Mouse (Mus musculus) heart, postnatal 0 days (tissue): ENCODE measurements at regions not wholly inside any gene's neighbourhood (a gene's known extent, or its start where the extent isn't known, plus 50 kb on each side); places are given as distances from the start of the nearest gene placed in this dataset.

ENCODE experiments used
- ATAC-seq: fragments of 200-750 bp; cut with Nextera tagmentation; 2 replicates; pipeline ENCODE4 v1.8.0; 2017; ENCODE audit warnings: low read depth, moderate number of reproducible peaks, moderate library complexity; ENCODE audit not compliant: insufficient read depth
- DNase-seq: peaks from one replicate; pipeline ENCODE4 v3.0.0-alpha.2; 2016; ENCODE audit warnings: low spot score
- H3K27ac ChIP-seq: fragments of 300-500 bp; sonication (generic); 2 replicates; pipeline ENCODE4 v1.5.1; 2014; ENCODE audit warnings: low read depth, mild to moderate bottlenecking
- H3K27me3 ChIP-seq: fragments of 300-500 bp; sonication (generic); 2 replicates; pipeline ENCODE4 v1.6.1; 2014; ENCODE audit warnings: low read length, mixed read lengths; ENCODE audit not compliant: control insufficient read depth, insufficient read depth
- H3K36me3 ChIP-seq: fragments of 300-500 bp; sonication (generic); replicated peaks from 2 replicates; pipeline ENCODE4 v1.6.1; 2014; ENCODE audit warnings: low read length, mixed read lengths; ENCODE audit not compliant: control insufficient read depth, insufficient read depth
- H3K4me1 ChIP-seq: fragments of 300-500 bp; sonication (generic); 2 replicates; pipeline ENCODE4 v1.6.1; 2014; ENCODE audit warnings: antibody characterized with exemption; ENCODE audit not compliant: control insufficient read depth, insufficient read depth
- H3K4me2 ChIP-seq: fragments of 300-500 bp; sonication (generic); 2 replicates; pipeline ENCODE4 v1.6.1; 2014; ENCODE audit warnings: low read depth, mild to moderate bottlenecking, low read length, moderate library complexity
- H3K4me3 ChIP-seq: fragments of 300-500 bp; sonication (generic); 2 replicates; pipeline ENCODE4 v1.5.1; 2014; ENCODE audit warnings: low read depth, low read length
- H3K9ac ChIP-seq: fragments of 300-500 bp; sonication (generic); replicated peaks from 2 replicates; pipeline ENCODE4 v1.6.1; 2014; ENCODE audit warnings: low read depth, low read length, mixed read lengths
- H3K9me3 ChIP-seq: fragments of 300-500 bp; sonication (generic); replicated peaks from 2 replicates; pipeline ENCODE4 v1.6.1; 2016; ENCODE audit warnings: low read length; ENCODE audit not compliant: control insufficient read depth
- CTCF ChIP-seq: IDR thresholded peaks from 2 replicates; pipeline ENCODE4 v1.5.1; 2016; ENCODE audit warnings: antibody characterized with exemption, control low read depth, low read depth
- EP300 ChIP-seq: IDR thresholded peaks from 2 replicates; pipeline ENCODE4 v1.6.1; 2016; ENCODE audit warnings: antibody characterized with exemption, low read depth
- WGBS: fragments of 180-500 bp; shearing (Covaris S2); extraction: QIAGEN DNeasy Blood & Tissue Kit; methylation state at CpG from one replicate; pipeline ENCODE4 v1.1.7; 2014; 5-methylcytosine and 5-hydroxymethylcytosine counted together

GRCm38 (mm10) chr2:61201387-61201786 lies 238.4 kb upstream of the Rbms1 start:
- no peaks in the 10 kb centered on the region for H3K27me3 ChIP-seq
- H3K4me1 ChIP-seq, result 0 out of 2 replicates have a peak, but pooled peaks cover 6% of the 10 kb centered on the region
- H3K4me2 ChIP-seq, result no peak overlapping the region
- H3K4me3 ChIP-seq, result no peak overlapping the region
- TF ChIP-seq EP300, result no peak
- no peak for TF ChIP-seq CTCF
- no peaks in the 10 kb centered on the region for H3K9me3 ChIP-seq
- ATAC-seq (no peak), DNase-seq (no peak)
- no peak overlapping the region for H3K27ac ChIP-seq
- H3K36me3 ChIP-seq, result no peaks in the 10 kb centered on the region
- no peak overlapping the region for H3K9ac ChIP-seq

DNA sequence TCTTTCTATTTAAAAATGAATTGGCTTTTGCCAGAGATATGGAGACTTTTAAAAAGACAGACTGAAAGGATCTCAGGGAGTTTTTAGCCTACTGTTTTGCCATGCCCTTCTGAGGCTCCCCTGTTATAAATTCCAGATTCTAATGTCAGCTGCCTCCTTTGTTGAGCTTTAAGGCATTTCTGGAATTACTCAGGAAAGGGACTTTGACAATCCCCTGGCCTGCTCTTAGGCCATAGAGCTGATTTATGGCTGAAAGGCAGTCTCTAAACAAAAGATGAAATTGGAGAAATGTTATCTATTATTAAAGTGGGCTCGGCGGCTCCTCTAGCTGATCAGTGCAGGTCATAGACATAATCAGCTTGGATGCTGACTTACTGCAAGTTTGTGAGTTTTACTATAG lies 231.0 kb upstream of the Rbms1 start:
- WGBS, result 56% methylated on average over 2 of the region's 2 CpGs
- TF ChIP-seq EP300, result no peak
- TF ChIP-seq CTCF, result no peak
- Histone ChIP-seq H3K36me3 (no peaks in the 10 kb centered on the region), H3K4me2 (no peak overlapping the region), H3K27ac (no peak overlapping the region), H3K4me1 (no peaks in the 10 kb centered on the region), H3K27me3 (no peaks in the 10 kb centered on the region), H3K9me3 (no peaks in the 10 kb centered on the region), H3K4me3 (no peak overlapping the region), H3K9ac (no peak overlapping the region)
- DNase-seq (no peak), ATAC-seq (no peak)

GRCm38 (mm10) chr2:61182424-61182979 lies 219.5 kb upstream of the Rbms1 start:
- no peak for ATAC-seq
- H3K4me3 ChIP-seq, result no peak overlapping the region
- H3K36me3 ChIP-seq, result no peaks in the 10 kb centered on the region
- H3K9ac ChIP-seq, result no peak overlapping the region
- H3K27me3 ChIP-seq, result no peaks in the 10 kb centered on the region
- no peak for DNase-seq
- 64% methylated on average over 8 of the region's 8 CpGs for WGBS
- H3K4me1 ChIP-seq, result no peaks in the 10 kb centered on the region
- TF ChIP-seq CTCF (no peak), EP300 (no peak)
- H3K9me3 ChIP-seq, result no peaks in the 10 kb centered on the region
- H3K27ac ChIP-seq, result no peak overlapping the region
- no peak overlapping the region for H3K4me2 ChIP-seq

DNA sequence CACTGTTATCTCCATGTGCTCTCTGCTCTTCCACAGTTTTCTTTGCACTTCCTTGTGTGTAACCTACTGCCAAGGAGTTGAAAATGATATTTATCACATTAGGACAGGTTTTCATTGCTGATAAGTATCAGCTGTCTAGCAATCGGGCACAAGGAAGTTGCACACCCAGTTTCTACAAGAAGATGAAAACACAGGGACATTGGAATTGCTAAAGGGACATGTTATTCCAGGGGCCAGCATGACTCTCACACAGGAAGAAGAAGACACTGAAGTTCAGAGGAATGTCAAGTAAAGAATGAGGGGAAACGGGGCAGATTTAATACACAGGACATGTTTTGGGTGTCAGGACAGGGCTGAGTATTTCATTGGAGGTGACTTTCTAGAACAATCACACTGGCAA lies 214.8 kb upstream of the Rbms1 start:
- Histone ChIP-seq H3K9me3 (no peaks in the 10 kb centered on the region), H3K4me3 (no peak overlapping the region), H3K27me3 (no peaks in the 10 kb centered on the region), H3K36me3 (no peaks in the 10 kb centered on the region), H3K4me2 (no peak overlapping the region), H3K4me1 (no peaks in the 10 kb centered on the region), H3K9ac (no peak overlapping the region), H3K27ac (no peak overlapping the region)
- ATAC-seq, result no peak
- DNase-seq, result no peak
- 66% methylated on average over 2 of the region's 2 CpGs for WGBS
- no peak for TF ChIP-seq EP300

DNA sequence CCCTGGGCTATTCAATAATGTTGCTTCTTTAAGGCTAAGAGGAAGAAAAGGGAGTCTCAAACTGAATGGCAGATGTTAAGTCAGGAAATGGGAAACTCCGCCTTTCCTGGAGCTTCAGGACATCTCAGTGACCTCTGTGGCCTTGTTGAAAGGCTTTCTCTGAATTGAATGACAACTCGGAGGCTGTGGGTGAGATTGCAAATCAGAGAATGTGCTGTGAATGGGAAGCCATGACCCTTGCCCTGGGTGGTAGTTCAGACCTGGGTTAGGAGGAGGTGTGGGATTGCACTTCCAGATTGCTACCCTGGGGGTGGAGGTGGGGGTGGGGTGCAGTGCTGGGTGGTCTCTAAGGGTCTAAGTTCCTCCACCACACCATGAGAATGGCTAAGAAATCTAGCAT lies 213.8 kb upstream of the Rbms1 start:
- no peak overlapping the region for H3K9ac ChIP-seq
- H3K4me3 ChIP-seq, result no peak overlapping the region
- no peak overlapping the region for H3K27ac ChIP-seq
- 31% methylated on average over 2 of the region's 2 CpGs for WGBS
- no peaks in the 10 kb centered on the region for H3K36me3 ChIP-seq
- no peaks in the 10 kb centered on the region for H3K4me1 ChIP-seq
- no peaks in the 10 kb centered on the region for H3K27me3 ChIP-seq
- TF ChIP-seq EP300, result no peak
- no peak for TF ChIP-seq CTCF
- H3K9me3 ChIP-seq, result no peaks in the 10 kb centered on the region
- no peak for ATAC-seq
- no peak overlapping the region for H3K4me2 ChIP-seq
- DNase-seq, result no peak

DNA sequence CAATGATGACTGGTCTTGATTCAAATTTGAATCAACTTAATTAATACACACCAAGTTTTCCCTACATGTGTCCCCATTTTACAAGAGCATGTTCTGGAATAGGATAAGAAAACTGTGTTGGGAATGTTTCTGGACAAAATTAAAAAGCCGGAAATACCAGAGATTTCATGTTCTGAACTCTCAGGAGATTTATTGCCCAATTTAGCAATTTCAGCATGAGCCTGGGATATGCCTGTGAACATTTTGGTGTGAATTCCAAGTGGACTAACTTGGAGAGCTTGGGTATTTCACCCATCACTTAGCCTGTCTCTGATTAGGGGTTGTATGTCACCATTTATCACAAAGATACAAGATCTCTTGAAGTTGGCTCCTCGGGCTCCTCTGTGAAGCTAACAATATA lies 210.6 kb upstream of the Rbms1 start:
- DNase-seq (no peak), ATAC-seq (no peak)
- Histone ChIP-seq H3K27me3 (no peaks in the 10 kb centered on the region), H3K9me3 (no peaks in the 10 kb centered on the region), H3K4me2 (no peak overlapping the region), H3K4me3 (no peak overlapping the region), H3K9ac (no peak overlapping the region), H3K27ac (no peak overlapping the region), H3K4me1 (no peaks in the 10 kb centered on the region), H3K36me3 (no peaks in the 10 kb centered on the region)
- TF ChIP-seq CTCF, result no peak
- TF ChIP-seq EP300, result no peak
- WGBS, result 48% methylated on average over 2 of the region's 2 CpGs
